Comparison of ENCODE assay signal across 24 mouse cellular contexts in genomic region chr5:135884641-135885040, GRCm38 (mm10). TPM values are rescaled to one million over a fixed set of nuclear protein-coding genes. Genes with fewer than 3 reads are reported as not detected.
DNase-seq lines count a peak whose midpoint lies in the region; ATAC-seq and TF ChIP-seq lines count a peak whose summit lies in the region.
"Had no signal": no experiment of that assay in that cellular context is flagged by ENCODE, and none has a peak within 500 bp of the region (broad histone marks: within the 10 kb centered on the region; RNA-seq: fewer than 3 reads in every experiment).

No protein-coding gene starts in this region.

- no peak for TF ChIP-seq CTCF in C2C12 (IDR thresholded peaks at IDR 0.05; ENCODE audit: control insufficient read depth, insufficient read depth, insufficient read length)
- TF ChIP-seq CTCF in Patski (IDR thresholded peaks at IDR 0.05), result no peak

- H3K79me2 ChIP-seq in C2C12 (ENCODE audit: control insufficient read depth, insufficient read depth), result peaks cover 11% of the 10 kb centered on the region

- in situ Hi-C loops in Patski (cut with MboI; ENCODE audit: low pct_unique_long_range_greater_than_20kb), result no loop called here

- H3K27me3 ChIP-seq in C2C12 (ENCODE audit: control insufficient read depth, insufficient read depth, insufficient read length) (no peaks in the 10 kb centered on the region), Patski (no peaks in the 10 kb centered on the region)
- H3K27me3 ChIP-seq: heart, embryonic 12.5 days; heart, embryonic 15.5 days had no signal

- POLR2A ChIA-PET in Patski (lab: Charles Lee), result no interaction called here

- no peak overlapping the region for H3ac ChIP-seq in C2C12 (ENCODE audit: control insufficient read depth, insufficient read length, low read depth)

- no peak overlapping the region for H3K4me3 ChIP-seq in C2C12 (ENCODE audit: insufficient read depth, poor library complexity, severe bottlenecking)
- H3K4me3 ChIP-seq: gastrocnemius, adult 2 months; heart, embryonic 12.5 days; heart, embryonic 15.5 days; hindbrain, embryonic 10.5 days; hindbrain, embryonic 13.5 days; intestine, embryonic 15.5 days had no signal

- CTCF ChIA-PET in Patski (lab: Charles Lee), result no interaction called here

- ATAC-seq in Patski, result peak; percentile 31
- no peak for ATAC-seq in CD4-positive, CD25-positive, alpha-beta regulatory T cell, adult 4 months
- ATAC-seq: forebrain, embryonic 14.5 days; forebrain, postnatal 0 days; hindbrain, embryonic 16.5 days; intestine, embryonic 15.5 days had no signal

- H3K36me3 ChIP-seq in C2C12 (ENCODE audit: control insufficient read depth, insufficient read depth), result no peaks in the 10 kb centered on the region
- H3K36me3 ChIP-seq: heart, embryonic 12.5 days; heart, embryonic 15.5 days; hindbrain, embryonic 10.5 days; hindbrain, embryonic 13.5 days; intestine, embryonic 15.5 days had no signal

- peaks cover 7% of the 10 kb centered on the region for H3K79me3 ChIP-seq in C2C12 (ENCODE audit: low read depth)

- DNase-seq in 3T3-L1 (ENCODE audit: low read depth, low spot score) (peak; percentile 67), Patski (ENCODE audit: low read depth, low spot score) (peak; percentile 82)
- no peak for DNase-seq in cerebellum, adult 9-10 months
- no peak for DNase-seq in thymus, postnatal 10 days (ENCODE audit: low spot score in 2 of 2)
- DNase-seq: adrenal gland, adult 2 months; adrenal gland, postnatal 14 days; cerebellum, adult 11-12 months; cerebellum, adult 8-10 months; cerebellum, postnatal 14 days; forebrain, postnatal 0 days; gastrocnemius, adult 2 months; gastrocnemius, postnatal 25 days; heart, adult 18-20 months; heart, postnatal 10 days; heart, postnatal 36 days had no signal

TF ChIP-seq in C2C12, 6 proteins besides CTCF, POLR2A, EP300 and RAD21:
- TF ChIP-seq CEBPB (IDR thresholded peaks at IDR 0.05; ENCODE audit: low read depth) (no peak), FOSL1 (IDR thresholded peaks at IDR 0.05; ENCODE audit: insufficient read depth, low read length, poor library complexity, severe bottlenecking) (peak; percentile 36)
TF ChIP-seq in C2C12: peak in this region for 1.

RNA-seq across cellular contexts. Expression of gene Hspb1, which starts 3.1 kb away (rescaled TPM):
- polyA plus RNA-seq in C2C12 (2012; fragmentation: generic; extraction: Trizol) (638 TPM), Patski (2021) (616 TPM)
- 1 to 10 TPM in 1 of 2 experiments, not detected in 1; 1.3 TPM for polyA plus RNA-seq in CD4-positive, CD25-positive, alpha-beta regulatory T cell, adult 4 months (2017; shearing (Covaris generic))

RNA-seq across cellular contexts. Expression of gene Ywhag, which starts 49.8 kb away (rescaled TPM):
- 227 TPM for polyA plus RNA-seq in C2C12 (2012; fragmentation: generic; extraction: Trizol)
- 237 TPM for polyA plus RNA-seq in Patski (2021)
- polyA plus RNA-seq in CD4-positive, CD25-positive, alpha-beta regulatory T cell, adult 4 months (2017; shearing (Covaris generic)), result 10 to 100 TPM; 29.6 to 47.8 TPM

Comparison
In these comparisons a context has a peak if more than half of its experiments do, and no peak if none do; other contexts are left out.
1. DNase-seq: peak in 3T3-L1 (single experiment) and Patski (single experiment); none in cerebellum, adult 9-10 months (single experiment) and thymus, postnatal 10 days (0 of 2).
2. RNA of gene Hspb1, which starts 3.1 kb away (polyA plus RNA-seq): 638 TPM in C2C12 (single experiment) and 616 TPM in Patski (single experiment); 1.3 TPM in CD4-positive, CD25-positive, alpha-beta regulatory T cell, adult 4 months; every median in the first group is over 100 times any median in the second.